Mouse (Mus musculus) limb, embryonic 11.5 days (tissue): ENCODE measurements around the gene D630003M21Rik. TPM values are rescaled to one million over a fixed set of nuclear protein-coding genes. Genes with fewer than 3 reads are reported as not detected.

Experiments used
- ATAC-seq: fragments of 200-750 bp; cut with Nextera tagmentation; 2 replicates; pipeline ENCODE4 v1.8.0; 2017; ENCODE audit warnings: low read depth; ENCODE audit not compliant: insufficient number of reproducible peaks, low FRiP score, low TSS enrichment
- DNase-seq: peaks from one replicate; pipeline ENCODE4 v3.0.0-alpha.2; 2015; ENCODE audit warnings: low spot score
- H3K27ac ChIP-seq: fragments of 300-500 bp; sonication (generic); replicated peaks from 2 replicates; pipeline ENCODE4 v1.5.1; 2014; ENCODE audit warnings: low read depth, mild to moderate bottlenecking, low read length
- H3K27me3 ChIP-seq: fragments of 300-500 bp; sonication (generic); 2 replicates; pipeline ENCODE4 v1.6.1; 2014; ENCODE audit warnings: mild to moderate bottlenecking, low read length, mixed read lengths; ENCODE audit not compliant: control insufficient read depth, insufficient read depth
- H3K36me3 ChIP-seq: fragments of 300-500 bp; sonication (generic); 2 replicates; pipeline ENCODE4 v1.6.1; 2014; ENCODE audit warnings: mild to moderate bottlenecking, low read length, moderate library complexity, mixed read lengths; ENCODE audit not compliant: control insufficient read depth, insufficient read depth
- H3K4me1 ChIP-seq: fragments of 300-500 bp; sonication (generic); 2 replicates; pipeline ENCODE4 v1.6.1; 2014; ENCODE audit warnings: low read length, mixed read lengths; ENCODE audit not compliant: control insufficient read depth, insufficient read depth
- H3K4me2 ChIP-seq: fragments of 300-500 bp; sonication (generic); 2 replicates; pipeline ENCODE4 v1.6.1; 2014; ENCODE audit warnings: low read depth, mild to moderate bottlenecking, moderate library complexity; ENCODE audit not compliant: severe bottlenecking
- H3K4me3 ChIP-seq: fragments of 300-500 bp; sonication (generic); 2 replicates; pipeline ENCODE4 v1.5.1; 2014; ENCODE audit warnings: low read depth, low read length
- H3K9ac ChIP-seq: fragments of 300-500 bp; sonication (generic); 2 replicates; pipeline ENCODE4 v1.6.1; 2014; ENCODE audit warnings: mild to moderate bottlenecking, low read length
- H3K9me3 ChIP-seq: fragments of 300-500 bp; sonication (generic); 2 replicates; pipeline ENCODE4 v1.6.1; 2016; ENCODE audit warnings: low read length; ENCODE audit not compliant: control insufficient read depth
- WGBS: fragments of 180-500 bp; shearing (Covaris S2); extraction: QIAGEN DNeasy Blood & Tissue Kit; methylation state at CpG from one replicate; pipeline ENCODE4 v1.1.7; 2014; 5-methylcytosine and 5-hydroxymethylcytosine counted together
- polyA plus RNA-seq: library from polyadenylated mRNA; unstranded; fragments of >200 nt; fragmentation: Nextera tagmentation; extraction: Ambion mirVana; gene quantifications from 2 replicates; pipeline ENCODE4 v1.2.1, GENCODE M21; 2014

D630003M21Rik gene
- polyA plus RNA-seq, 1 experiment from 2014 or later: 3.2 TPM

DNA sequence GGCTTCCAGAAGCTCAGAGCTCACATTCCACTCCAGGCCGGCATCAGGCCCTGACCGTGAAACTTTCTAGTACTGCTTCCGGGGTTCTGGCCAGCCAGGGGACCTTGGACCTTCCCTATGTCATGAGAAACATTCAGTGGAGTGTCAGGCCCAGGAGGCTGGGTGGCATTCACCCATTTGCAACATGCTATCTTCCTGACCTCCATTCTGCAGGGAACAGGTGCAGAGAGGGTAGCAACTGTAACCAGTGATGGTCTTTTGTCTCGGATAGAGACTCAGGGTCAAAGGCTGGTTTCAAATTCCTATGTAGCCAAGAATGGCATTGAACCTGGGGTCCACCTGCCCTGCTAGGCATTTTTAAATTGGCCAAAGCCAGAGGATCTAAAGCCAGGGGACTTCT lies 25.3 kb downstream of the D630003M21Rik start:
- no peak overlapping the region for H3K4me3 ChIP-seq
- H3K9ac ChIP-seq: no peak overlapping the region
- H3K36me3 ChIP-seq: no peaks in the 10 kb centered on the region
- no peak for DNase-seq
- no peak for ATAC-seq
- WGBS: 84% methylated on average over 4 of the region's 4 CpGs
- no peak overlapping the region for H3K4me2 ChIP-seq
- H3K27me3 ChIP-seq: no peaks in the 10 kb centered on the region
- H3K27ac ChIP-seq: no peak overlapping the region
- H3K9me3 ChIP-seq: no peaks in the 10 kb centered on the region
- no peaks in the 10 kb centered on the region for H3K4me1 ChIP-seq

GRCm38 (mm10) chr2:158199281-158199680 lies 29.7 kb downstream of the D630003M21Rik start:
- ATAC-seq (no peak), DNase-seq (no peak)
- no peaks in the 10 kb centered on the region for H3K9me3 ChIP-seq
- 53% methylated on average over 3 of the region's 3 CpGs for WGBS
- no peak overlapping the region for H3K9ac ChIP-seq
- no peaks in the 10 kb centered on the region for H3K36me3 ChIP-seq
- H3K27me3 ChIP-seq: no peaks in the 10 kb centered on the region
- H3K27ac ChIP-seq: no peak overlapping the region
- no peak overlapping the region for H3K4me2 ChIP-seq
- no peaks in the 10 kb centered on the region for H3K4me1 ChIP-seq
- no peak overlapping the region for H3K4me3 ChIP-seq

DNA sequence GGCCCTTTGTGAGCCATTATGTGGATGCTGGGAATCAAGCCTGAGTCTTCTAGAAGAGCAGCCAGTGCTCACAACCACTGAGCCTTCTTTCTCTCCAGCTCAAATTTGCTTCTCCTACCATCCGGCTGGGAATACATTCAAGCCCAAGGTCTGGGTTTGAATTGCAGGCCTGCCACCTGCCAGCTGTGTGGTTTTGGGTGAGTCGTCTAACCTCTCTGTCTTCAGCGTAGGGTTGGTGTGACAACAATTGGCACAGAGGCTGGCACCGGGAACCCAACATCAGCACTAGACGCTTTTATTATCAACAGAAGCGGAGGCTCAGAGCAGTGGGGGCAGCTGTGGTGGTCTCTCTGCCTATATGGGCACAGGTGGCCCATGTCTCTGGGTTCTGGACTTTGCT lies 30.2 kb downstream of the D630003M21Rik start:
- no peak overlapping the region for H3K9ac ChIP-seq
- ATAC-seq (no peak), DNase-seq (no peak)
- WGBS: 92% methylated on average over 6 of the region's 6 CpGs
- H3K4me3 ChIP-seq: no peak overlapping the region
- H3K4me2 ChIP-seq: no peak overlapping the region
- H3K36me3 ChIP-seq: no peaks in the 10 kb centered on the region
- no peak overlapping the region for H3K27ac ChIP-seq
- no peaks in the 10 kb centered on the region for H3K4me1 ChIP-seq
- H3K9me3 ChIP-seq: no peaks in the 10 kb centered on the region
- no peaks in the 10 kb centered on the region for H3K27me3 ChIP-seq

- DNase-seq: no peak
Observed at GRCm38 (mm10) chr2:158197971-158198370, 31.1 kb downstream of the D630003M21Rik start.

DNA sequence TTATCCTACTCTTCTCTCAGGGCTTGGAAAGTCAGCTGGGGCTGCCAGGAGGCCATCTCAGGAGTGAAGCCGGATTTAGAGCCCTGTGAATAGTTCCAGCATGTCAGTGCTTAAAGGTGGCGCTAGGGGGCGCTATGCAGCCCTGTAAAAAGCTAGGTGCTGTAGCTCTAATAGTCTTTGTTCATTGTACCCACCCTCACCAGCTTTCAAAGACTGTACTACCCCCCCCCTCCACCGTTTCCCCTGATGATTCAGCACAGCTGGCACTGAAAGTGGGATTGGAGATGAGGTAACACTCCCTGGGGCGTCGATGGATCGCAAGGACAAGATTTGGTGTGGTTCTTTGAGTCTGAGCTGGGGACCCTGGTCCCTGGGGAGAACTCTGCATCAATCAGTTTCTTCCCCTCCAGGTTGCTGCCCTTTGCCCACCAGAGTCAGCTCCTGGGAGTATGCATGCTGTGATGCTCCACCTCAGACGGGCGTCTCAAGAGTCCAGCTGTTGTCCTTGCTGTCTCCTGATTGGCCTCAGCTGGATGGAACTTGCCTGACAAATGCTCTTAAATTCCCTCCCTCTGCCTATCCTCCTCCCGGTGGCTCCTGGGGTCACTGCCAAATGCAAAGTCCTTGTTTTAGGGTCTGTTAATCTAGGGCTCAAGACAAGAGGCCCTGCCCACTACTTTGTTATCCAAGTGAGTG lies 33.9 kb downstream of the D630003M21Rik start:
- Histone ChIP-seq H3K9ac (no peak overlapping the region), H3K36me3 (no peaks in the 10 kb centered on the region), H3K9me3 (no peaks in the 10 kb centered on the region), H3K4me2 (no peak overlapping the region), H3K4me3 (no peak overlapping the region), H3K27ac (no peak overlapping the region), H3K4me1 (0 out of 2 replicates have a peak, but pooled peaks cover 3% of the 10 kb centered on the region), H3K27me3 (no peaks in the 10 kb centered on the region)
- DNase-seq: peak; percentile 61
- WGBS: 18% methylated on average over 10 of the region's 10 CpGs
- no peak for ATAC-seq

More at GRCm38 (mm10) chr2:158197971-158198370, 31.1 kb downstream of the D630003M21Rik start:
- H3K4me3 ChIP-seq: no peak overlapping the region
- no peak overlapping the region for H3K27ac ChIP-seq
- no peaks in the 10 kb centered on the region for H3K27me3 ChIP-seq
- ATAC-seq: no peak
- 0 out of 2 replicates have a peak, but pooled peaks cover 3% of the 10 kb centered on the region for H3K4me1 ChIP-seq
- H3K36me3 ChIP-seq: no peaks in the 10 kb centered on the region
- H3K4me2 ChIP-seq: no peak overlapping the region
- 83% methylated on average over 5 of the region's 5 CpGs for WGBS
- H3K9me3 ChIP-seq: no peaks in the 10 kb centered on the region
- no peak overlapping the region for H3K9ac ChIP-seq

DNA sequence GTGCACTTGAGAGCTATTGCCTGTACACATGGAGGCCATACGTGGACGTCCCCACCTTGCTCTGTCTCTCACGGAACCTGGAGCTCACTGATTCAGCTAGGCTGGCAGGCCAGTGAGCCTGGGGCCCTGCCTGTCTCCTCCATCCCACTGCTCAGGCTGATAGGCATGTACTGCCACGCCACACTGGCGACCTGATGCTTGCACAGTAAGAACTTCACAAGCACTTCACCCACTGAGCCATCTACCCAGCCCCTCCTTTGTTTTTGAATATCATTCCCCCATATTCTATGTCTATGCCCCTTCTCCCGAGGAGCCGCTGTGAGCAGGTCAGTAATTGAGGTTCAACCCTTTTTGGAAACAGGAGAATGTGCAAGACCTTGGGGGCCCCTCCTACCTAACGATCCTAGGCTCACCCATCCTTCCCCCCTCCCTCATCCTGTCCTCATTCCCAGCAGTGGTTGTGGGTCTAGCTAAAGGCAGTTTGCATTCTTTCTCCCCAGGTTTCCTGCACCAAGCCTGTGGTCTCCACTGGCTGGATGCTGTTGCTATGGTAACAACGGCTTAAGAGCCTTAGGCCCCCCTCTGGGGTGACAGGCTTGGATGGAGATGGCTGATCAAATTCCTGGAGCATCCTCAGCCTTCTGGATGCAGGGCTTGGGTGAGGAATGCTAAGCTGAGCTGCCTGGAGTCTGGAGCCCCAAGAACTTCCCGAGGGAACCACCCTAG lies 35.2 kb downstream of the D630003M21Rik start:
- 0 out of 2 replicates have a peak, but pooled peaks cover 3% of the 10 kb centered on the region for H3K4me1 ChIP-seq
- no peaks in the 10 kb centered on the region for H3K36me3 ChIP-seq
- DNase-seq (no peak), ATAC-seq (no peak)
- H3K4me3 ChIP-seq: no peak overlapping the region
- 50% methylated on average over 10 of the region's 10 CpGs for WGBS
- H3K9me3 ChIP-seq: no peaks in the 10 kb centered on the region
- no peak overlapping the region for H3K27ac ChIP-seq
- no peaks in the 10 kb centered on the region for H3K27me3 ChIP-seq
- no peak overlapping the region for H3K4me2 ChIP-seq
- H3K9ac ChIP-seq: no peak overlapping the region

DNA sequence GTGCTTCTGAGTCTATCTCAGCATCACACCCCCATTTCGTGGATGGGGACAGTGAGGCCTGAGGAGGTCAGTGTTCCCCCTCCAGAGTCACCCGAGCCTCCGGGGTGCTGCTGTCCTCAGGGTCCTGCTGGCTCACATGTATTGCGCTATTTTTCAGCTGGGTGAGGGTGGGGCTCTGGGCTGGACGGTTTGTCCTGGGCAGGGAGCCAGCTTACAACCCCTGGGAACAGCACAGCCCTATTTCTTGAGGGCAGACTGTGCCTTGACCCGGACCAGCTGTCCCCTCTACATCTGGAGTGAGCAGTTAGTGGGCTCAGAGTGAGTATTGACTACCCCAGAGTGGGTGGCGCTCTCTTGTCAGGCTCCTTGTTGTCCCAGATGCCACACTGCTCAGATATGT lies 37.9 kb downstream of the D630003M21Rik start:
- Histone ChIP-seq H3K4me3 (no peak overlapping the region), H3K27ac (no peak overlapping the region), H3K27me3 (no peaks in the 10 kb centered on the region), H3K9me3 (no peaks in the 10 kb centered on the region), H3K4me1 (0 out of 2 replicates have a peak, but pooled peaks cover 3% of the 10 kb centered on the region), H3K36me3 (no peaks in the 10 kb centered on the region), H3K4me2 (no peak overlapping the region), H3K9ac (no peak overlapping the region)
- no peak for DNase-seq
- 74% methylated on average over 7 of the region's 7 CpGs for WGBS
- ATAC-seq: no peak

DNA sequence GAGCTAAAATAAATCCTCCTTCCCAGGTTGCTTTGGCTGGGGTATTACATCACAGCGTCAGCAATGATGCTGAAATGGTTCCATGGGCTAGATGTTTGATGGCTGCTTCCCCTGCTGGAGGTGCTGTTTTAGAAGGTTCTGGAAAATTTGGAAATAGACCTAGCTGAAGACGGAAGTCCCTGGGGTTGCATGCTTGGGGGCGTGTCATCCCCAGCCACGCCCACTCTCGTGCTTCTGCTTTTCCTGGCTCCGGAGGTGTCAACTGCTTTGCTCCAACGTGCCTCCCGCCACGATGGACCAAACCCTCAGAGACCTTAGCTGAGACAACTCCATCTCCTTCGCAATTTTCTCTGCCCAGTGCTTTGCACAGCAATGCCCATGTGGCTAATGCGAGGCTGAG lies 39.6 kb downstream of the D630003M21Rik start:
- Histone ChIP-seq H3K27ac (no peak overlapping the region), H3K27me3 (no peaks in the 10 kb centered on the region), H3K4me1 (0 out of 2 replicates have a peak, but pooled peaks cover 3% of the 10 kb centered on the region), H3K9me3 (no peaks in the 10 kb centered on the region), H3K36me3 (no peaks in the 10 kb centered on the region), H3K4me2 (no peak overlapping the region), H3K9ac (no peak overlapping the region), H3K4me3 (no peak overlapping the region)
- WGBS: 71% methylated on average over 11 of the region's 11 CpGs
- no peak for ATAC-seq
- DNase-seq: no peak
